Comparison of ENCODE assay signal across 8 mouse cellular contexts in genomic region chr13:95639336-95640116, GRCm38 (mm10). TPM values are rescaled to one million over a fixed set of nuclear protein-coding genes. Genes with fewer than 3 reads are reported as not detected.
DNase-seq lines count a peak whose midpoint lies in the region; ATAC-seq lines count a peak whose summit lies in the region.

No protein-coding gene starts in this region.

- no peak overlapping the region for H3K9ac ChIP-seq in forebrain, embryonic 15.5 days (replicated peaks)
- no peak overlapping the region for H3K9ac ChIP-seq in neural tube, embryonic 12.5 days

- H3K4me3 ChIP-seq in forebrain, embryonic 15.5 days, result no peak overlapping the region
- no peak overlapping the region for H3K4me3 ChIP-seq in limb, embryonic 10.5 days
- H3K4me3 ChIP-seq in neural tube, embryonic 12.5 days, result no peak overlapping the region

- H3K4me1 ChIP-seq in forebrain, embryonic 15.5 days, result peaks cover 13% of the 10 kb centered on the region
- peaks cover 45% of the 10 kb centered on the region for H3K4me1 ChIP-seq in limb, embryonic 10.5 days
- H3K4me1 ChIP-seq in neural tube, embryonic 12.5 days, result peaks cover 13% of the 10 kb centered on the region

- ATAC-seq in forebrain, embryonic 15.5 days (replicated peaks), result peak; percentile 66; the same call in 1 of the 2 replicates
- peak; percentile 69 for ATAC-seq in neural tube, embryonic 12.5 days (ENCODE audit: low FRiP score, low read depth)

- 0 out of 2 replicates have a peak overlapping the region, but pooled peaks have one; percentile 29 for H3K27ac ChIP-seq in forebrain, embryonic 15.5 days (replicated peaks)
- H3K27ac ChIP-seq in limb, embryonic 10.5 days, result peak overlapping the region; percentile 70
- no peak overlapping the region for H3K27ac ChIP-seq in neural tube, embryonic 12.5 days

- no peaks in the 10 kb centered on the region for H3K27me3 ChIP-seq in forebrain, embryonic 15.5 days
- H3K27me3 ChIP-seq in limb, embryonic 10.5 days (ENCODE audit: low read depth, poor library complexity, severe bottlenecking), result no peaks in the 10 kb centered on the region
- H3K27me3 ChIP-seq in neural tube, embryonic 12.5 days (replicated peaks), result no peaks in the 10 kb centered on the region

- H3K36me3 ChIP-seq in forebrain, embryonic 15.5 days, result no peaks in the 10 kb centered on the region
- peaks cover 6% of the 10 kb centered on the region; the same call in 1 of the 2 replicates for H3K36me3 ChIP-seq in limb, embryonic 10.5 days
- H3K36me3 ChIP-seq in neural tube, embryonic 12.5 days, result 0 out of 2 replicates have a peak, but pooled peaks cover 3% of the 10 kb centered on the region

- 46% methylated on average over 15 of the region's 15 CpGs for WGBS in forebrain, embryonic 15.5 days
- 76% methylated on average over 15 of the region's 15 CpGs for WGBS in limb, embryonic 10.5 days
- 83% methylated on average over 15 of the region's 15 CpGs for WGBS in neural tube, embryonic 12.5 days

- no peaks in the 10 kb centered on the region for H3K9me3 ChIP-seq in forebrain, embryonic 15.5 days
- no peaks in the 10 kb centered on the region for H3K9me3 ChIP-seq in limb, embryonic 10.5 days (replicated peaks)
- H3K9me3 ChIP-seq in neural tube, embryonic 12.5 days, result no peaks in the 10 kb centered on the region

- DNase-seq in left cerebral cortex, postnatal 4 days, result peak; percentile 63
- no peak for DNase-seq in left cerebral cortex, postnatal 36 days (ENCODE audit: low spot score in 2 of 2)
- DNase-seq in limb, embryonic 10.5 days (ENCODE audit: low spot score), result no peak
- DNase-seq in right cerebral cortex, postnatal 25 days, result no peak
- DNase-seq in frontal cortex, adult 2 months (ENCODE audit: extremely low spot score in 1 of 2, low spot score in 1 of 2), result no peak
- DNase-seq in frontal cortex, postnatal 14 days (ENCODE audit: low spot score in 2 of 2), result no peak

- intact Hi-C loops in left cerebral cortex, postnatal 4 days (cut with DNase I), result no loop called here
- intact Hi-C loops in left cerebral cortex, postnatal 36 days (cut with DNase I), result no loop called here

- H3K4me2 ChIP-seq in forebrain, embryonic 15.5 days (replicated peaks), result no peak overlapping the region
- no peak overlapping the region for H3K4me2 ChIP-seq in neural tube, embryonic 12.5 days (replicated peaks)

RNA-seq across cellular contexts. Expression of gene F2r, which starts 21.2 kb away (rescaled TPM):
- total RNA-seq in left cerebral cortex, postnatal 4 days (2021), result 10 to 100 TPM; 21.2 to 22.8 TPM
- 1 to 10 TPM; 4.1 to 4.3 TPM for total RNA-seq in left cerebral cortex, postnatal 36 days (2021)
- polyA plus RNA-seq in forebrain, embryonic 15.5 days (2015; fragmentation: Nextera tagmentation; extraction: Ambion mirVana), result 78.9 and 82.8 TPM in 2 replicates
- polyA plus RNA-seq in limb, embryonic 10.5 days (2016; fragmentation: Nextera tagmentation; extraction: Ambion mirVana), result 141 and 143 TPM in 2 replicates
- 109 and 118 TPM in 2 replicates for polyA plus RNA-seq in neural tube, embryonic 12.5 days (2016; fragmentation: Nextera tagmentation; extraction: Ambion mirVana)
- 3.7 and 4.4 TPM in 2 replicates for polyA plus RNA-seq in frontal cortex, adult 2 months (2012; rRNA removed)

RNA-seq across cellular contexts. Expression of gene F2rl2, which starts 57.1 kb away (rescaled TPM):
- total RNA-seq in left cerebral cortex, postnatal 4 days (2021), result under 1 TPM; 0.54 to 0.72 TPM
- total RNA-seq in left cerebral cortex, postnatal 36 days (2021), result under 1 TPM; 0.77 to 0.94 TPM
- 0.26 and 0.32 TPM in 2 replicates for polyA plus RNA-seq in forebrain, embryonic 15.5 days (2015; fragmentation: Nextera tagmentation; extraction: Ambion mirVana)
- 1.1 and 1.4 TPM in 2 replicates for polyA plus RNA-seq in limb, embryonic 10.5 days (2016; fragmentation: Nextera tagmentation; extraction: Ambion mirVana)
- 1.1 and 1.7 TPM in 2 replicates for polyA plus RNA-seq in neural tube, embryonic 12.5 days (2016; fragmentation: Nextera tagmentation; extraction: Ambion mirVana)
- 0.99 and 1.3 TPM in 2 replicates for polyA plus RNA-seq in frontal cortex, adult 2 months (2012; rRNA removed)

Comparison
In these comparisons a context has a peak if more than half of its experiments do, and no peak if none do; other contexts are left out.
1. RNA of gene F2r, which starts 21.2 kb away (polyA plus RNA-seq): 141 to 143 TPM in limb, embryonic 10.5 days, 109 to 118 TPM in neural tube, embryonic 12.5 days and 78.9 to 82.8 TPM in forebrain, embryonic 15.5 days; 3.7 to 4.4 TPM in frontal cortex, adult 2 months; every median in the first group is over 10 times any median in the second.